19 mouse cellular contexts compared by ENCODE assay signal in genomic region chr8:48053611-48054010, GRCm38 (mm10).
"Had no signal": no experiment of that assay in that cellular context is flagged by ENCODE, and none has a peak within 500 bp of the region (broad histone marks: within the 10 kb centered on the region; RNA-seq: fewer than 3 reads in every experiment).

No protein-coding gene starts in this region.

- H3K4me2 ChIP-seq: liver, embryonic 13.5 days; midbrain, embryonic 12.5 days; midbrain, embryonic 15.5 days; neural tube, embryonic 12.5 days; neural tube, embryonic 15.5 days had no signal

- H3K27me3 ChIP-seq: liver, embryonic 13.5 days; midbrain, embryonic 12.5 days; midbrain, embryonic 15.5 days; neural tube, embryonic 12.5 days; neural tube, embryonic 15.5 days had no signal

- H3K36me3 ChIP-seq: liver, embryonic 13.5 days; midbrain, embryonic 12.5 days; midbrain, embryonic 15.5 days; neural tube, embryonic 12.5 days; neural tube, embryonic 15.5 days had no signal

- DNase-seq: layer of hippocampus, postnatal 36 days; liver, embryonic 13.5 days; lung, adult 2 months; lung, postnatal 14 days; right cerebral cortex, adult 18-20 months; right cerebral cortex, postnatal 14 days; right cerebral cortex, postnatal 4 days; thymus, adult 2 months; thymus, postnatal 14 days; thymus, postnatal 4 days had no signal

- H3K4me1 ChIP-seq: liver, embryonic 13.5 days; midbrain, embryonic 12.5 days; midbrain, embryonic 15.5 days; neural tube, embryonic 12.5 days; neural tube, embryonic 15.5 days had no signal

- ATAC-seq: inflammation-experienced regulatory T-cells, adult 6 months; intestine, embryonic 16.5 days; midbrain, embryonic 15.5 days had no signal

- H3K9ac ChIP-seq: liver, embryonic 13.5 days; midbrain, embryonic 12.5 days; midbrain, embryonic 15.5 days; neural tube, embryonic 12.5 days; neural tube, embryonic 15.5 days had no signal

- H3K4me3 ChIP-seq: left cerebral cortex, adult 2 months; liver, embryonic 13.5 days; midbrain, embryonic 12.5 days; midbrain, embryonic 15.5 days; neural tube, embryonic 12.5 days; neural tube, embryonic 15.5 days had no signal

- H3K9me3 ChIP-seq: liver, embryonic 13.5 days; midbrain, embryonic 12.5 days; midbrain, embryonic 15.5 days; neural tube, embryonic 12.5 days; neural tube, embryonic 15.5 days had no signal

- H3K27ac ChIP-seq: left cerebral cortex, adult 2 months; liver, embryonic 13.5 days; macrophage; midbrain, embryonic 12.5 days; midbrain, embryonic 15.5 days; neural tube, embryonic 12.5 days; neural tube, embryonic 15.5 days; stomach, postnatal 0 days had no signal
